10 mouse cellular contexts compared by ENCODE assay signal in the genomic region with DNA sequence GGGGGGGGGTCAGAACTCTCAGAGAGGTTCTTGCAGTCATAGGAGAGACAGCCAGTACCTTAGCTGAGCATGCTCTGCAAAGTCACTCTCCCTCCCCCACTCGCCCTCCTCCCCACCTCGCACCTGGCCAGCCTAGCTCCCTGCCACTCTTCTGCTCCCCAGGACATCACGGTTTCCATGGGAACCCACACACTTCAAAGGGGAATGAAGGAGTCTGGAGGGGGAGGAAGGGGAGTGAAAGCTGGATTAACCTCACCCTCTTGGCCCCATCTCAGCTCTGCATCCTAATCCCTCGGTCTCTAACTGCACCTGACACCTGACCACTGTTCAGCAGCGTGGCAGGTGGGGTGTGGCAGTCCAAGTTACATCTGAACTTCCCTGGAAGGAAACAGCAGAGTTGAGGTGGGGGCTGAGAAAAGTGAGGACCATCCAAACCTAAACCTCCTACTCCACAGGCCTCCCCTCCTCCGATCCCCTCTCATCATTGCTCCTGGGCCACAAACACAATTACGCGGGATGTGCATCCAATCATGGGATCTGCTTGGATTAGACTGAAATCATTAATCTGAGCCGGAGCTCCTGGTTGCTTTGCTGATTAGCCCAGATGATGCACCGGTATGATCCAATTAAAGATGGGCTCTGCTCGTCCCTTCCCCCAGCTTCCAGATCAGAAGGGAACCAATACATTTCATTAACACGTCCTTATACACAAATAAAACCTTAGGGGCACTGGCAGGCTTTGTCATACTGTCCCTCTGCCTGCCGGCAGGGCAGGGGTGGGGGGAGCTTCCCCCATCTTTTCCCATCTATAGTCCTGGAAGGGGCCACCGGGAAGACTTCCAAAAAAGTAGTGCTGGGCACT.
DNase-seq lines count a peak whose midpoint lies in the region; ATAC-seq and TF ChIP-seq lines count a peak whose summit lies in the region.
"Had no signal": no experiment of that assay in that cellular context is flagged by ENCODE, and none has a peak within 500 bp of the region (broad histone marks: within the 10 kb centered on the region; RNA-seq: fewer than 3 reads in every experiment).

No protein-coding gene starts in this region.

- no peak overlapping the region for H3K4me3 ChIP-seq in kidney, embryonic 16.5 days (ENCODE audit: low read length)
- H3K4me3 ChIP-seq in cortical plate, adult 2 months (ENCODE audit: insufficient read depth, low read length): no peak overlapping the region
- H3K4me3 ChIP-seq in forebrain, embryonic 16.5 days (replicated peaks; ENCODE audit: low read length): no peak overlapping the region
- no peak overlapping the region for H3K4me3 ChIP-seq in midbrain, embryonic 15.5 days

- 34% methylated on average over 14 of the region's 14 CpGs for WGBS in kidney, embryonic 16.5 days
- WGBS in forebrain, embryonic 16.5 days: 7% methylated on average over 14 of the region's 14 CpGs
- WGBS in midbrain, embryonic 15.5 days: 8% methylated on average over 14 of the region's 14 CpGs

- H3K9me3 ChIP-seq in kidney, embryonic 16.5 days (ENCODE audit: low read length): no peaks in the 10 kb centered on the region
- H3K9me3 ChIP-seq in forebrain, embryonic 16.5 days (ENCODE audit: control insufficient read depth, low read length): no peaks in the 10 kb centered on the region
- no peaks in the 10 kb centered on the region for H3K9me3 ChIP-seq in midbrain, embryonic 15.5 days

- H3K27me3 ChIP-seq in kidney, embryonic 16.5 days (ENCODE audit: insufficient read depth, low read length): no peaks in the 10 kb centered on the region
- H3K27me3 ChIP-seq in forebrain, embryonic 16.5 days (replicated peaks; ENCODE audit: control insufficient read depth, insufficient read depth, low read length): no peaks in the 10 kb centered on the region
- H3K27me3 ChIP-seq in midbrain, embryonic 15.5 days (replicated peaks): no peaks in the 10 kb centered on the region

- H3K4me2 ChIP-seq in kidney, embryonic 16.5 days (replicated peaks; ENCODE audit: low read depth, low read length): no peak overlapping the region
- no peak overlapping the region for H3K4me2 ChIP-seq in forebrain, embryonic 16.5 days (ENCODE audit: low read length)
- H3K4me2 ChIP-seq in midbrain, embryonic 15.5 days: peak overlapping the region; percentile 14; the same call in 1 of the 2 replicates

- no peak for TF ChIP-seq POLR2A in cortical plate, adult 2 months (IDR thresholded peaks at IDR 0.05; ENCODE audit: extremely low read depth, insufficient read depth, low read length)

- no peak for TF ChIP-seq CTCF in cortical plate, adult 2 months (IDR thresholded peaks at IDR 0.05; ENCODE audit: extremely low read depth, insufficient read depth, low read length)

- ATAC-seq in kidney, embryonic 16.5 days (ENCODE audit: low FRiP score, low TSS enrichment): peak; percentile 67; the same call in 1 of the 2 replicates
- ATAC-seq in forebrain, embryonic 16.5 days: peak; percentile 76
- ATAC-seq in midbrain, embryonic 15.5 days (replicated peaks): peak; percentile 84

- H3K36me3 ChIP-seq in kidney, embryonic 16.5 days (ENCODE audit: insufficient read depth, low read length): no peaks in the 10 kb centered on the region
- no peaks in the 10 kb centered on the region for H3K36me3 ChIP-seq in forebrain, embryonic 16.5 days (ENCODE audit: control insufficient read depth, insufficient read depth)
- no peaks in the 10 kb centered on the region for H3K36me3 ChIP-seq in midbrain, embryonic 15.5 days (replicated peaks)

- DNase-seq in kidney, postnatal 36 days: no peak
- no peak for DNase-seq in ovary, postnatal 36 days (ENCODE audit: low spot score)
- no peak for DNase-seq in thymus, postnatal 25 days
- DNase-seq in lung, adult 18-20 months: no peak
- DNase-seq: adrenal gland, adult 2 months; kidney, postnatal 10 days had no signal

- peaks cover 5% of the 10 kb centered on the region; the same call in 1 of the 2 replicates for H3K4me1 ChIP-seq in kidney, embryonic 16.5 days (ENCODE audit: insufficient read depth, low read length)
- peaks cover 11% of the 10 kb centered on the region for H3K4me1 ChIP-seq in cortical plate, adult 2 months (ENCODE audit: control insufficient read depth, insufficient read depth, low read length)
- peaks cover 13% of the 10 kb centered on the region for H3K4me1 ChIP-seq in forebrain, embryonic 16.5 days (replicated peaks; ENCODE audit: control insufficient read depth, insufficient read depth, low read length)
- H3K4me1 ChIP-seq in midbrain, embryonic 15.5 days: peaks cover 20% of the 10 kb centered on the region

- H3K27ac ChIP-seq in kidney, embryonic 16.5 days (ENCODE audit: low read length): no peak overlapping the region
- H3K27ac ChIP-seq in cortical plate, adult 2 months (ENCODE audit: insufficient read depth, low read length): peak overlapping the region; percentile 9; the same call in 1 of the 2 replicates
- no peak overlapping the region for H3K27ac ChIP-seq in forebrain, embryonic 16.5 days (ENCODE audit: low read length)
- peak overlapping the region; percentile 68 for H3K27ac ChIP-seq in midbrain, embryonic 15.5 days

- no peak overlapping the region for H3K9ac ChIP-seq in kidney, embryonic 16.5 days (replicated peaks; ENCODE audit: low read length)
- no peak overlapping the region for H3K9ac ChIP-seq in forebrain, embryonic 16.5 days (replicated peaks; ENCODE audit: low read depth, low read length)
- no peak overlapping the region for H3K9ac ChIP-seq in midbrain, embryonic 15.5 days

Comparison
In these comparisons a context has a peak if more than half of its experiments do, and no peak if none do; other contexts are left out.
1. H3K27ac ChIP-seq: peak in cortical plate, adult 2 months (single experiment) and midbrain, embryonic 15.5 days (single experiment); none in kidney, embryonic 16.5 days (single experiment) and forebrain, embryonic 16.5 days (single experiment).
2. Peak in every context shown above with its lines, with median percentiles within 50 percentile points of each other: ATAC-seq.